Mouse (Mus musculus) gastrocnemius, adult 8-10 months (tissue): ENCODE measurements at regions not wholly inside any gene's neighbourhood (a gene's known extent, or its start where the extent isn't known, plus 50 kb on each side); places are given as distances from the start of the nearest gene placed in this dataset.
"Not testable (repeated sequence)": the region's sequence is repeated elsewhere in the genome, so short reads cannot be mapped to it uniquely, and the experiment has no call there.

Experiments used
- DNase-seq, 2 experiments: peaks; one replicate each; pipeline ENCODE4 v3.0.0; 2022; ENCODE audit warnings: low spot score in 2 of 2

DNA sequence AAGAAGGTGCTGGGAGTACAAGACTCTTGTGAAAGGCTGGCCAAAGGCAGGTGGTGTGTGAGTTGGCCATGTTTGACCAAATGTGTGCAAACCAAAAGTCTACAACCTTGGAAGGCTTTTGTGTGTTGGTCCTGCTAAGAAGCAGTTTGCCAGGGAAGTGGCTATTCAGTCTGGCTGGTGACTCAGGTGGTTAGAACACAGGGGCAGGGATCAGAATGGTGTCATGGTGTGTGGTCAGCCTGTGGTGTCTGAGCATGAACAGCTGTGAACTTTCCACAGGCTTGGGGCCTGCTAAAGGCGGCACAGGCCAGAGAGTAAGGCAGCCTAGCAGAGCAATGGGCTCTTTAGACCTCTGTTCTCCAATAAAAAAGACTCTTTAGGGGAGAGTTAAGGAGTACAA lies 171.6 kb upstream of the Klf14 start:
- DNase-seq, result no peak

- no peak for DNase-seq
Observed at GRCm38 (mm10) chr6:31131716-31132115, 172.8 kb upstream of the Klf14 start.

- no peak for DNase-seq
Observed at GRCm38 (mm10) chr6:31132396-31133190, 173.7 kb upstream of the Klf14 start.

DNA sequence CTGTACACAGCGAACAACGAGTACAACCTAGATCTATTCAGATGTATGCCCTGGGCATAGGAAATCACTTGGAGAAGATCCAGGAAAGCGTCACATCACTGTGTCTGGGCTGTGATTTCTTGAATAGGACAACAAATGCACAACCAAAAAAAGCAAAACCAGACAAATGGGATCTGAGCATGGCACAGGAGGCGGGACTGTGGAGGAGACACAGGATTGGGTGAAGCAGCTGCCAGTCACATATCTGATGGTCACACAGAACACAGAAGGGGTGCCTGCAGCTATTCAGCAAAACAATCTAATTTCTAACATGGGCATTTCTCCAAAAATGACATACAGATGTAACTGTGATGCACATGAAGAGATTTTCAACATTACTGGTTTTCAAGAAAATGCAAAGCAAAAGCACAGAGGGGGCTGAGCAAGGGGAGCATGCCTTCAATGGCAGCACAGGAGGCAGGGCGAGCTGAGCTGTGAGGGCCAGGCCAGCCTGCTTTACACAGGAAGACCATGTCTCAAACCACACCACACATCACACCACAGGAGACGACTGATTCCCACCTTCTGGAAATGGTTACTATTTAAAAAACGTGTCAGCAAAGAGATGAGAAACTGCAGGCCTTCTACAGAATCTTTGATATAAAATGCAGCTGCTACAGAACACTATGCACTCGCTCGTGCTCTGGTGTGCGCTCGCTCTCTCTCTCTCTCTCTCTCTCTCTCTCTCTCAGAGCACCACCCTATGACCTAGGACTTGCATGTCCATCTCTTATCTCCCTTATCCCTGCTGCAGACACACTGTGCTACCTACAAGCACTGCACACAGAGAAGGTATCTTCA lies 175.2 kb upstream of the Klf14 start:
- no peak for DNase-seq

- DNase-seq, result no peak
Observed at GRCm38 (mm10) chr6:31134736-31135077, 175.8 kb upstream of the Klf14 start.

GRCm38 (mm10) chr6:31135580-31135979 lies 176.7 kb upstream of the Klf14 start:
- no peak for DNase-seq

GRCm38 (mm10) chr6:31136895-31137294 lies 178.0 kb upstream of the Klf14 start:
- DNase-seq, result peak in 1 of 2 experiments; percentile 48

- DNase-seq, result no peak
Observed at GRCm38 (mm10) chr6:31137351-31137750, 178.5 kb upstream of the Klf14 start.

DNA sequence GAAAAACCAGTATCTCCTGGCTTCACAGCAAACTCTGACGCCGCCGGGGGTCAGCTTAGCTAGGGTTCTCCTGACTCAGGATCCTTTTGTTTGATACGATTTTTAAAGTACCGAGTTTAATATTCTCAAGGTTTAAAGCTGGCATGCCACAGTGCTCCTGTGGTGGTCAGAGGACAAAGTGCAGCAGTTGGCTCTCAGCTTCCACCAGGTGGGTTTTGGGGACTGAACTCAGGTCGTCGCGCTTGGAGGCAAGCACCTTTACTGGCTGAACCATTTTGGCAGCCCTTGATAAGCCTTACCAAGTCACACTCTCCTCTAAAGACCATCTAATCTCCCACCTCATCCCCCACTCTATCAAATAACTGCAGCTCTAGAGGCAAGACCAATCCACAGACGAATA lies 181.1 kb upstream of the Klf14 start:
- DNase-seq, result no peak

GRCm38 (mm10) chr6:31140593-31140992 lies 181.7 kb upstream of the Klf14 start:
- no peak for DNase-seq

DNA sequence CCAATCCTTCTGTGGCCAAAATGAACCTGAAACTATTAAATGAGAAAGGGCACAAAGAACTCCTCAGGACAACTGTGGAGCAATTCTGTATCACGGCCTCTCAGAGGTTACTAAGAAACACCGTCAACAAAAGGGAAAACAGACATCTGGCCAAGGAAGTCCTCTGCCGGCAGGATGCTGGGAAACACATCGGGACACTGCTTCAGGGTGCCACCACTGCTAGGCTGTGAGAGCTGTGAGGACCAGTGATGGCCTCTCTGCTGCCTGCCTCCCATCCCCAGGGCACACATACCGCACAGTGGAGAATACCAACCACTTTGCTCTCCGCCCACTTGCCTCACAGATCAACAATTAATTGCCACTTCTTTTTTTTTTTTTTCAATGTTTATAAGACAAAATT lies 182.6 kb upstream of the Klf14 start:
- DNase-seq, result no peak

- DNase-seq, result not testable (repeated sequence)
Observed at GRCm38 (mm10) chr6:31142479-31143007, 183.7 kb upstream of the Klf14 start.

DNA sequence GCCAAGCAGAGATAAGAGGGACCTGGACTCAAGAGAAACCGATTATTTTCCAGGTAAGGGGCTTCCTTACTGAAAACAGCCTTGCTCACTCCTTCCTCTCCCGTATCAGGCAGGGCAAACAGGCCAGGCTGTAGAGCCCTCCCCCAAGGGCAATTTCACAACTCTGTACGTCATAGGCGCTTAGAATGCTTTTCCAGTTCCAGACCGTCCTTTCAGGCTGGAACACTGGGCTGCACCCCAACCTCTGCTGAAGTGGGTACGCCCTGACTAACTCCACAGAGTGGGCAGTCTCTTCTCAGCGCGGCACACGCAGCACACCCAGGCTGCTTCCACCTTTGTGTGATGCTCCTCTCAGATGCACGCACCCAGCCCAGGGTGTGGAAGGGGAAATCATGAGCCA lies 186.8 kb upstream of the Klf14 start:
- no peak for DNase-seq

GRCm38 (mm10) chr6:31146779-31147178 lies 187.9 kb upstream of the Klf14 start:
- DNase-seq, result no peak

DNA sequence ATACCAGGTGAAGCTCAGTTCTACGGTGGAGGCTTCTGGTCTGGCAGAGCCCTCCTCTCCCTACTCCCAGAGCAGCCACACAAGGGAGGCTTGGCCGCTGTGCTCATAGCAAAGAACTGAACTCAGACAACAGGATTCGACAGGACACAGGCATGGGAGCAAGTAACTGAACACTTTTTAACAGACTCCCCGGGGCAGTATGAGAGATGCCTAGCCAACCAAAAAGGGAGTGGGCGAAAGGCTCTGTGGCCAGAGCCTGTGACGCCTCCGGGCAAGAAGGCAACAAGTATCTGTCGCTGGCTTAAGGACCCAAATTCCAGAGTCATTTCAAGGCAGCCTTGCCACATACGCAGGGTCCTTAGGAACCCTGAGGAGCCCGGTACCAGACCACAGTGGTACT lies 188.8 kb upstream of the Klf14 start:
- DNase-seq, result no peak

GRCm38 (mm10) chr6:31148311-31148856 lies 189.5 kb upstream of the Klf14 start:
- peak in 1 of 2 experiments; percentile 49 for DNase-seq

DNA sequence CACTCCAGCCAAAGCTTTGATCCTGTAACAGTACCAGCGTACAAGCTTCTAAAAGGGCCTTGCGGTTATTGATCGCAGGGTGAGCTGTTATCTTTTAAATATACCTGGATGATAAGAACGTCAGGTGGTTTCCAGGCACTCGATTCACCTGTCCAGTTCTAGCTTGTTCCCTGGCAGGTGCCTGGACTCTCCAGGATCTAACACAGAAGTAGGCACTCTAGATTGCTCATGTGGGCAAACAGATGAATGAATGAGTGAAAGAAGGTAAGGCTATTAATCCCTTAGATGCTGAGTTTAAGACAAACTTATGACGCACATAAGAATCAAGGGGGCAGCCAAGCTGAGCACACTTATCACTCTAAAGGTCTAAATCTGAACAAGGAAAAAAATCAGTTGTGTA lies 190.3 kb upstream of the Klf14 start:
- no peak for DNase-seq

DNA sequence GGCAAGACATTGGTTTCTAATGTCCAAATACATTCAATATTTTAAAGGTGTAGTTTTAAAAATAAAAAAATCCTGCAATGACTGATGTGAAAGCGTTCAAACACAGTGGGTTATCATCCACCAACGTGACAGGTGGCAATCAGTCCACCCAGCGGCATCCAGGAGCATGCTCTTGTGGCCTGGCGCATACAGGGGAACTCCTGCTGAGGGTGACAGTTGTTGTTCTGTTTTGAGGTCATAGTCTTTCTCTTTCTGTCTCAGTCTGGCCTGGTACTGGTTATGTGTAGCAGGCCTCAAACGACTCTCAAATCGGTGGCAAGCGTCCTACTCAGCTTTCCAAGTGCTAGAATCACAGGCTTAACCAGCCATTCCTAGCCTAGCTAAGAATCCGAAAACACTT lies 191.5 kb upstream of the Klf14 start:
- DNase-seq, result no peak

DNA sequence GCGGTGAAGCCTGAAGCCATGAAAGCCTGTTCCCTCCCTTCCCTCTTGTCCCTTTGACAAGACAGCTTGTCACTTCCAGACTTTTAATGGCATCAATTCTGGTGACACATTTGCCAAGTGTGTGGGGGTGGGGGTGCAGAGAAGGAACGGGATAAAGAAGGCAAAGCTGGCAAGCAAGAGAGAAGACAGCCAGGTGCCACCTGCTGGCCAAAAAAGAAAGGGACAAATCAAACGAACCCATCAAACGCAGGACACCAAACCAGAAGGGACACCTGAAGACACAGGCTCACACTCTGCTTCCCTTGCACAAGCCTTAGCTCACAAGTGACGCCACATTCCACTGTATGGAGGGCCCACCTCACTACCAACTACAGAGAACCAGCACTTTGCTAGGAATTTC lies 197.0 kb upstream of the Klf14 start:
- peak; percentile 38 to 46 for DNase-seq

DNA sequence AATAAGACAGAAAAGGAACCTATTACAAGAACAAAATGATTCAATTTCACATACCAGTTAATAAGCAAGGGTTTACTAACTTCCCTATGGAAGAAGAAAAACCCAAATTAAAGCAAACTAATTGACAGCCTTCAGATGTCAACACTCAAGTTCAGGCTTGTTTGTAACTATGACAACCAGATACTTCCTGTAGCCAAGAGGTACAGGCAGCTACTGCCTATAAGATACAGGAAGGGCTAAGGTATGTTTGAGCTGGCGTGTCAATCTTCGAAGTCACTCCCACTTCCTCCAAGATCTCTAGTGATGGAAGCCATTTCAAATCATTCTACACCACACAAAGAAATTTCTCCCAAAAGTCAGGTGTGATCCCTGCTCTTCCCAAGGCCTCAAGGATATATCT lies 198.1 kb upstream of the Klf14 start:
- DNase-seq, result no peak

DNA sequence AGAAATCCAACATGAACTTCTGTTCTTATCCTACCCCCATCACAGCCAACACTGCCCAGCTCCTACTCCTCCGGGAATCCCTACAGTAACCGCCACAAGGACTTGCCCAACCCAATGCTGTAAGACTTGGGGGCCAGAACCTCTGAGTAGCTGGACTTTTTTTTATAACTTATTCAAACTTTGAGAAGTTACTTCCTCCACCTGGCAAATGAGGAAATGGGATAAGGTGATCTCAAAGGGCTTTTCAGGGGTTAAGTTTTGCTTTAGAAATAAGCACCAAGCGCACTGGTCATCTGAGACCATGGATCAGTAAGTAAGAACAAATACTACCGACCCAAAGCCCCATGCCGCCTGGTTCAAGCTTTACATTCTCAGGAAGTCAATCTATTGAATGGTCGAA lies 198.6 kb upstream of the Klf14 start:
- DNase-seq, result no peak

DNA sequence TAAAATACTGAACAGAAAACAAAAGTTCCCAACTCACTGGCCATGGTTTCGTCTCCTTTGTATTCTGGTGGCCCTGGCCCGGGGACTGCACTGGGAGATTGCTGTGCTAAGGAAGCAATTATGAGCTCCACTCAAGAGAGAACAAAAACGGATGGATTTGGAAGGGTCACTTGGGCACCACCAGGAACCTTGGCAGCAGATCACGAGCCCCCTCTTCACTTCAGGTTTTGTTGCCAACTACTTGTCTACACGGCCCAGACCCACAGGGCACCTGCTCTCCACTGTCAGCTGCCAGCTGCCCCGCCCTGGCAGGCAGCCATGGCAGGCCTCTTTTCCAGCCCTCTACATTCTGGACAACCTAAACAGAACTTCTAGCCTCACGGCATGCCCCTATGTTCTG lies 199.8 kb upstream of the Klf14 start:
- peak in 1 of 2 experiments; percentile 28 for DNase-seq
